In genomic region chr12:106829323-106829722, GRCm38 (mm10) we compare ENCODE assay signal across 13 mouse cellular contexts.
DNase-seq lines count a peak whose midpoint lies in the region; ATAC-seq and TF ChIP-seq lines count a peak whose summit lies in the region.
"Had no signal": no experiment of that assay in that cellular context is flagged by ENCODE, and none has a peak within 500 bp of the region (broad histone marks: within the 10 kb centered on the region; RNA-seq: fewer than 3 reads in every experiment).

No protein-coding gene starts in this region.

- ATAC-seq in forebrain, embryonic 11.5 days (replicated peaks; ENCODE audit: low FRiP score): peak; percentile 45; the same call in 1 of the 2 replicates
- ATAC-seq in forebrain, embryonic 13.5 days: no peak
- peak; percentile 20; the same call in 1 of the 2 replicates for ATAC-seq in kidney, embryonic 16.5 days (ENCODE audit: low FRiP score, low TSS enrichment)
- no peak for ATAC-seq in intestine, embryonic 15.5 days
- ATAC-seq: activated CD4-positive, CD25-positive, alpha-beta regulatory T cell, adult 4 months had no signal

- H3K4me1 ChIP-seq in forebrain, embryonic 11.5 days (replicated peaks; ENCODE audit: control insufficient read depth, insufficient read depth, low read length): peaks cover 2% of the 10 kb centered on the region; the same call in 1 of the 2 replicates
- H3K4me1 ChIP-seq in forebrain, embryonic 13.5 days: peaks cover 22% of the 10 kb centered on the region
- peaks cover 7% of the 10 kb centered on the region; the same call in 1 of the 2 replicates for H3K4me1 ChIP-seq in kidney, embryonic 16.5 days (ENCODE audit: insufficient read depth, low read length)
- H3K4me1 ChIP-seq in kidney, adult 2 months (ENCODE audit: control insufficient read depth, insufficient read depth, low read length): no peaks in the 10 kb centered on the region
- H3K4me1 ChIP-seq in limb, embryonic 10.5 days: peaks cover 26% of the 10 kb centered on the region
- H3K4me1 ChIP-seq in intestine, embryonic 15.5 days (replicated peaks): no peaks in the 10 kb centered on the region
- H3K4me1 ChIP-seq: neural tube, embryonic 12.5 days had no signal

- H3K9ac ChIP-seq in forebrain, embryonic 11.5 days (ENCODE audit: low read length): no peak overlapping the region
- no peak overlapping the region for H3K9ac ChIP-seq in forebrain, embryonic 13.5 days
- H3K9ac ChIP-seq in kidney, embryonic 16.5 days (replicated peaks; ENCODE audit: low read length): no peak overlapping the region
- H3K9ac ChIP-seq in intestine, embryonic 15.5 days: no peak overlapping the region
- H3K9ac ChIP-seq: neural tube, embryonic 12.5 days had no signal

- no peak for DNase-seq in forebrain, embryonic 11.5 days (ENCODE audit: low spot score)
- no peak for DNase-seq in kidney, adult 2 months
- DNase-seq in limb, embryonic 10.5 days (ENCODE audit: low spot score): no peak
- DNase-seq in retina, embryonic 14.5 days (ENCODE audit: low spot score): peak; percentile 39
- no peak for DNase-seq in layer of hippocampus, adult 8-10 months (ENCODE audit: low spot score in 2 of 2)
- DNase-seq: cerebellum, postnatal 36 days; heart, postnatal 4 days; thymus, adult 2 months had no signal

- no peak for TF ChIP-seq CTCF in kidney, adult 2 months (conservative IDR thresholded peaks at IDR 0.05; ENCODE audit: insufficient read depth, insufficient read length, low read depth, low read length)

- no peak overlapping the region for H3K27ac ChIP-seq in forebrain, embryonic 11.5 days (ENCODE audit: low read depth, low read length)
- H3K27ac ChIP-seq in forebrain, embryonic 13.5 days: no peak overlapping the region
- no peak overlapping the region for H3K27ac ChIP-seq in kidney, embryonic 16.5 days (ENCODE audit: low read length)
- H3K27ac ChIP-seq in kidney, adult 2 months (ENCODE audit: insufficient read depth, low read depth, low read length): no peak overlapping the region
- peak overlapping the region; percentile 64; the same call in 1 of the 2 replicates for H3K27ac ChIP-seq in limb, embryonic 10.5 days
- no peak overlapping the region for H3K27ac ChIP-seq in intestine, embryonic 15.5 days
- H3K27ac ChIP-seq: neural tube, embryonic 12.5 days had no signal

- no peak overlapping the region for H3K4me2 ChIP-seq in forebrain, embryonic 11.5 days (ENCODE audit: low read depth, low read length, severe bottlenecking)
- H3K4me2 ChIP-seq in forebrain, embryonic 13.5 days: no peak overlapping the region
- H3K4me2 ChIP-seq in kidney, embryonic 16.5 days (replicated peaks; ENCODE audit: low read depth, low read length): no peak overlapping the region; the same call in 1 of the 2 replicates
- no peak overlapping the region for H3K4me2 ChIP-seq in intestine, embryonic 15.5 days (replicated peaks)
- H3K4me2 ChIP-seq: neural tube, embryonic 12.5 days had no signal

- no peak overlapping the region for H3K4me3 ChIP-seq in forebrain, embryonic 11.5 days (ENCODE audit: low read depth, low read length)
- H3K4me3 ChIP-seq in forebrain, embryonic 13.5 days: no peak overlapping the region
- no peak overlapping the region for H3K4me3 ChIP-seq in kidney, embryonic 16.5 days (ENCODE audit: low read length)
- H3K4me3 ChIP-seq in kidney, adult 2 months (ENCODE audit: insufficient read depth, low read depth, low read length): no peak overlapping the region
- no peak overlapping the region for H3K4me3 ChIP-seq in limb, embryonic 10.5 days
- no peak overlapping the region for H3K4me3 ChIP-seq in intestine, embryonic 15.5 days (replicated peaks)
- H3K4me3 ChIP-seq: neural tube, embryonic 12.5 days had no signal

- H3K27me3 ChIP-seq in forebrain, embryonic 11.5 days (ENCODE audit: control insufficient read depth, insufficient read depth, low read length): no peaks in the 10 kb centered on the region
- no peaks in the 10 kb centered on the region for H3K27me3 ChIP-seq in forebrain, embryonic 13.5 days
- no peaks in the 10 kb centered on the region for H3K27me3 ChIP-seq in kidney, embryonic 16.5 days (ENCODE audit: insufficient read depth, low read length)
- no peaks in the 10 kb centered on the region for H3K27me3 ChIP-seq in kidney, adult 2 months (replicated peaks; ENCODE audit: control insufficient read depth, insufficient read depth, low read length)
- peaks cover 19% of the 10 kb centered on the region; the same call in 1 of the 2 replicates for H3K27me3 ChIP-seq in limb, embryonic 10.5 days (ENCODE audit: low read depth, poor library complexity, severe bottlenecking)
- H3K27me3 ChIP-seq in intestine, embryonic 15.5 days (replicated peaks): no peaks in the 10 kb centered on the region
- H3K27me3 ChIP-seq: neural tube, embryonic 12.5 days had no signal

- H3K9me3 ChIP-seq in forebrain, embryonic 11.5 days (ENCODE audit: control insufficient read depth, low read length): no peaks in the 10 kb centered on the region
- H3K9me3 ChIP-seq in forebrain, embryonic 13.5 days (replicated peaks): no peaks in the 10 kb centered on the region
- no peaks in the 10 kb centered on the region for H3K9me3 ChIP-seq in kidney, embryonic 16.5 days (ENCODE audit: low read length)
- H3K9me3 ChIP-seq in limb, embryonic 10.5 days (replicated peaks): no peaks in the 10 kb centered on the region
- no peaks in the 10 kb centered on the region for H3K9me3 ChIP-seq in intestine, embryonic 15.5 days
- H3K9me3 ChIP-seq: neural tube, embryonic 12.5 days had no signal

- no peaks in the 10 kb centered on the region for H3K36me3 ChIP-seq in forebrain, embryonic 11.5 days (ENCODE audit: control insufficient read depth, insufficient read depth, low read length)
- no peaks in the 10 kb centered on the region for H3K36me3 ChIP-seq in forebrain, embryonic 13.5 days (ENCODE audit: poor library complexity, severe bottlenecking)
- no peaks in the 10 kb centered on the region for H3K36me3 ChIP-seq in kidney, embryonic 16.5 days (ENCODE audit: insufficient read depth, low read length)
- H3K36me3 ChIP-seq in kidney, adult 2 months (ENCODE audit: control insufficient read depth, insufficient read depth, low read length): no peaks in the 10 kb centered on the region
- H3K36me3 ChIP-seq in limb, embryonic 10.5 days: no peaks in the 10 kb centered on the region
- no peaks in the 10 kb centered on the region for H3K36me3 ChIP-seq in intestine, embryonic 15.5 days
- H3K36me3 ChIP-seq: neural tube, embryonic 12.5 days had no signal

- TF ChIP-seq POLR2A in kidney, adult 2 months (IDR thresholded peaks at IDR 0.05; ENCODE audit: low read depth, low read length): no peak

- 7% methylated on average over 9 of the region's 9 CpGs for WGBS in forebrain, embryonic 11.5 days
- WGBS in forebrain, embryonic 13.5 days: 5% methylated on average over 9 of the region's 9 CpGs
- 13% methylated on average over 9 of the region's 9 CpGs for WGBS in kidney, embryonic 16.5 days
- WGBS in kidney, adult 2 months: 24% methylated on average over 9 of the region's 9 CpGs
- 10% methylated on average over 9 of the region's 9 CpGs for WGBS in limb, embryonic 10.5 days
- 20% methylated on average over 9 of the region's 9 CpGs for WGBS in intestine, embryonic 15.5 days

Comparison
In these comparisons a context has a peak if more than half of its experiments do, and no peak if none do; other contexts are left out.
1. ATAC-seq: peak in forebrain, embryonic 11.5 days (single experiment) and kidney, embryonic 16.5 days (single experiment); none in forebrain, embryonic 13.5 days (single experiment) and intestine, embryonic 15.5 days (single experiment).